Mouse (Mus musculus): ENCODE results near the gene Bloc1s4.

- TF ChIP-seq POLR2A (IDR thresholded peaks at IDR 0.05; ENCODE audit: low read depth, low read length) (no peak), CTCF (IDR thresholded peaks at IDR 0.05; ENCODE audit: extremely low read depth, insufficient read depth, insufficient read length, insufficient replicate concordance) (no peak)
Measured at GRCm38 (mm10) chr5:36759848-36760247, 11.4 kb upstream of the Bloc1s4 start.
